Mouse (Mus musculus) forebrain, embryonic 14.5 days (tissue): ENCODE data around the gene Thada. TPM values are rescaled to one million over a fixed set of nuclear protein-coding genes. Genes with fewer than 3 reads are reported as not detected.

Experiments
- ATAC-seq: fragments of 200-750 bp; cut with Nextera tagmentation; 2 replicates; pipeline ENCODE4 v1.8.0; 2017; ENCODE audit warnings: mild to moderate bottlenecking, moderate library complexity
- DNase-seq: peaks from one replicate; pipeline ENCODE4 v3.0.0-alpha.2; 2015; ENCODE audit warnings: low spot score
- H3K27ac ChIP-seq: fragments of 300-500 bp; sonication (generic); 2 replicates; pipeline ENCODE4 v1.5.1; 2014; ENCODE audit warnings: low read depth, mild to moderate bottlenecking, control low read depth, low read length, moderate library complexity
- H3K27me3 ChIP-seq: fragments of 300-500 bp; sonication (generic); replicated peaks from 2 replicates; pipeline ENCODE4 v1.6.1; 2014; ENCODE audit warnings: low read length, control low read depth, mixed read lengths; ENCODE audit not compliant: control insufficient read depth, insufficient read depth
- H3K36me3 ChIP-seq: fragments of 300-500 bp; sonication (generic); 2 replicates; pipeline ENCODE4 v1.6.1; 2014; ENCODE audit warnings: low read length, control low read depth; ENCODE audit not compliant: control insufficient read depth, insufficient read depth
- H3K4me1 ChIP-seq: fragments of 300-500 bp; sonication (generic); 2 replicates; pipeline ENCODE4 v1.6.1; 2014; ENCODE audit warnings: antibody characterized with exemption, low read length, control low read depth; ENCODE audit not compliant: control insufficient read depth, insufficient read depth
- H3K4me2 ChIP-seq: fragments of 300-500 bp; sonication (generic); 2 replicates; pipeline ENCODE4 v1.6.1; 2014; ENCODE audit warnings: mild to moderate bottlenecking, control low read depth, low read length
- H3K4me3 ChIP-seq: fragments of 300-500 bp; sonication (generic); 2 replicates; pipeline ENCODE4 v1.5.1; 2014; ENCODE audit warnings: low read depth, low read length, control low read depth
- H3K9ac ChIP-seq: fragments of 300-500 bp; sonication (generic); 2 replicates; pipeline ENCODE4 v1.6.1; 2014; ENCODE audit warnings: mild to moderate bottlenecking, low read length, control low read depth, moderate library complexity
- H3K9me3 ChIP-seq: fragments of 300-500 bp; sonication (generic); replicated peaks from 2 replicates; pipeline ENCODE4 v1.6.1; 2016; ENCODE audit warnings: low read length, control low read depth, mixed read lengths; ENCODE audit not compliant: control insufficient read depth
- whole genome bisulfite sequencing: fragments of 180-500 bp; shearing (Covaris S2); extraction: QIAGEN DNeasy Blood & Tissue Kit; methylation state at CpG from one replicate; pipeline ENCODE4 v1.1.7; 2014; 5-methylcytosine and 5-hydroxymethylcytosine counted together
- polyA plus RNA-seq: library from polyadenylated mRNA; unstranded; fragments of >200 nt; fragmentation: Nextera tagmentation; extraction: Ambion mirVana; gene quantifications from 2 replicates; pipeline ENCODE4 v1.2.1, GENCODE M21; 2014

Thada gene
- polyA plus RNA-seq, 1 experiment from 2014 or later: 4.0 TPM

DNA sequence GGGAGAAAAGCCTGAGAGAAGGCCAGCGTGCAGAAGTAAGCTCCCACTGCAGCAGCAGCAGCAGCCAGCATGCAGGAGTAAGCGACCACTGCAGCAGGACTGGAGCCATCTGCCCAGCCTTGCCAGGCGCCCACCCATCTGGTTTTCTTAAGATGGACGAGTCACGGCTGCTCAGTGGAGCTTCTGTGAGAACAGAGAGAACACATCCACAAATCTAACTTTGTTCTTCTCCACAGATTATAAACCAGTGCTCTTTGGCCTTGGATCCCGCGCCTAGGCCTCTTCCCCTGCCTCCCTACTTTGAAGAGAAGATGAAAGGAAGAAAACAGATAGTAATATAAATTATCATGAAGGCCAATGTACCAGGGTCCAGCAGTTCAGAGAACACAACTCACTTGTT, 106.2 kb downstream of the Thada start:
- WGBS: 92% methylated on average over 7 of the region's 7 CpGs
- no peaks in the 10 kb centered on the region for H3K27me3 ChIP-seq
- no peak overlapping the region for H3K4me3 ChIP-seq
- DNase-seq: no peak
- no peak overlapping the region for H3K9ac ChIP-seq
- no peak for ATAC-seq
- no peak overlapping the region for H3K4me2 ChIP-seq
- peaks cover 16% of the 10 kb centered on the region for H3K4me1 ChIP-seq
- no peaks in the 10 kb centered on the region for H3K36me3 ChIP-seq
- H3K27ac ChIP-seq: no peak overlapping the region
- no peaks in the 10 kb centered on the region for H3K9me3 ChIP-seq

DNA sequence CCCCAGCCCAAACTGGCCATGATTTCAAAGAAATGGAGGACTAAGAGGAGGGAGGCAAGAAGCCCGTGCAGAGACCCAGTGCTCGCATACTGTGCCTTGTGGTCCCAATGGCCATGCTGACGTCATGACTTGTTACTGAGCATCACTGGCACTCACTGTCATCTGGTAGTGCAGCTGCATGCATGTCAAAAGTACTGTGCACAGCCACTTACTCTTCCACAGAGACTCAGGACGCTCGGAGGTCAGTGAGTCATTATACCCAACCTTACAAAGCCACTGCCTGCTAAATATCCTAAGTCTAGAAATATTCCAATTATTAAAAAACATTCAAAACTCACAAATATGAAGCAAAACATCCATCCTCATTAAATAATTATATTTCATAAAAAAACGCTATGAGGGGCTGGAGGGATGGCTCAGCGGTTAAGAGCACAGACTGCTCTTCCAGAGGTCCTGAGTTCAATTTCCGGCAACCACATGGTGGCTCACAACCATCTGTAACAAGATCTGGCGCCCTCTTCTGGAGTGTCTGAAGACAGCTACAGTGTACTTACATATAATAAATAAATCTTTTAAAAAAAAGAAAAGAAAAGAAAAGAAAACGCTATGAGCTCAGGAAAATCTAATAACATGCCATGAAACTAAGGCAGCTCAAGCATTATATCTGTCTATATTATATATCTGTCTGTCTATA, 106.9 kb downstream of the Thada start:
- no peak for DNase-seq
- no peak overlapping the region for H3K9ac ChIP-seq
- H3K4me3 ChIP-seq: no peak overlapping the region
- WGBS: 92% methylated on average over 10 of the region's 10 CpGs
- no peaks in the 10 kb centered on the region for H3K36me3 ChIP-seq
- ATAC-seq: no peak
- no peak overlapping the region for H3K27ac ChIP-seq
- no peaks in the 10 kb centered on the region for H3K9me3 ChIP-seq
- no peaks in the 10 kb centered on the region for H3K27me3 ChIP-seq
- no peak overlapping the region for H3K4me2 ChIP-seq
- peaks cover 9% of the 10 kb centered on the region for H3K4me1 ChIP-seq

DNA sequence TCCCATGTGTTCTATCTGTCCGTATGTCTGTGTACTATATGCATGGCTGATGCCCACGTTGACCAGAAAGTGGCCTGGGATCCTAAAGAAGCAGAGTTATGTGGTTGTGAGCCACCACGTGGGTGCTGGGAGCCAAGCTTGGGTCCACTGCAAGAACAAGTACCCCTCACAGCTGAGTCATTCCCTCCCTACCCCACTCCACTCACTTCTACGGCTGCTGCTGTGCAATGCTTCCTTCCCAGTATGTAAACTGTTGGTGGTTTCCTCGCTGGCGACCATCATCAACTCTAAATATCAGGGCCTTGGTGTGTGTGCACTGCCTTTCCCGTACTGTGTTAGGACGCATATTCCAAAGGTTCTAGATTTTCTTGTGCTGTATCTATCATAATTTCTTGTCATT, 108.2 kb downstream of the Thada start:
- no peak overlapping the region for H3K4me3 ChIP-seq
- peaks cover 3% of the 10 kb centered on the region; the same call in 1 of the 2 replicates for H3K4me1 ChIP-seq
- no peaks in the 10 kb centered on the region for H3K36me3 ChIP-seq
- no peak overlapping the region for H3K4me2 ChIP-seq
- H3K9me3 ChIP-seq: no peaks in the 10 kb centered on the region
- H3K27me3 ChIP-seq: no peaks in the 10 kb centered on the region
- 92% methylated on average over 8 of the region's 8 CpGs for WGBS
- no peak overlapping the region for H3K27ac ChIP-seq
- no peak for DNase-seq
- ATAC-seq: no peak
- H3K9ac ChIP-seq: no peak overlapping the region

GRCm38 (mm10) chr17:84356056-84356887, 109.7 kb downstream of the Thada start:
- Histone ChIP-seq H3K4me3 (no peak overlapping the region), H3K4me1 (no peaks in the 10 kb centered on the region), H3K9ac (no peak overlapping the region), H3K9me3 (no peaks in the 10 kb centered on the region), H3K27me3 (no peaks in the 10 kb centered on the region), H3K36me3 (no peaks in the 10 kb centered on the region), H3K27ac (no peak overlapping the region), H3K4me2 (no peak overlapping the region)
- no peak for ATAC-seq
- 83% methylated on average over 8 of the region's 8 CpGs for WGBS
- no peak for DNase-seq

GRCm38 (mm10) chr17:84355006-84355405, 111.0 kb downstream of the Thada start:
- Histone ChIP-seq H3K9ac (no peak overlapping the region), H3K4me2 (no peak overlapping the region), H3K9me3 (no peaks in the 10 kb centered on the region), H3K4me1 (peaks cover 3% of the 10 kb centered on the region; the same call in 1 of the 2 replicates), H3K36me3 (no peaks in the 10 kb centered on the region), H3K27me3 (no peaks in the 10 kb centered on the region), H3K4me3 (no peak overlapping the region), H3K27ac (no peak overlapping the region)
- no peak for DNase-seq
- WGBS: 71% methylated on average over 3 of the region's 3 CpGs
- ATAC-seq: no peak

- Histone ChIP-seq H3K4me1 (peaks cover 3% of the 10 kb centered on the region; the same call in 1 of the 2 replicates), H3K9me3 (no peaks in the 10 kb centered on the region), H3K27me3 (no peaks in the 10 kb centered on the region), H3K4me2 (no peak overlapping the region), H3K9ac (no peak overlapping the region), H3K36me3 (no peaks in the 10 kb centered on the region), H3K4me3 (no peak overlapping the region), H3K27ac (no peak overlapping the region)
- 79% methylated on average over 5 of the region's 5 CpGs for WGBS
- DNase-seq (no peak), ATAC-seq (no peak)
Measured at GRCm38 (mm10) chr17:84353902-84354311, 112.1 kb downstream of the Thada start.

DNA sequence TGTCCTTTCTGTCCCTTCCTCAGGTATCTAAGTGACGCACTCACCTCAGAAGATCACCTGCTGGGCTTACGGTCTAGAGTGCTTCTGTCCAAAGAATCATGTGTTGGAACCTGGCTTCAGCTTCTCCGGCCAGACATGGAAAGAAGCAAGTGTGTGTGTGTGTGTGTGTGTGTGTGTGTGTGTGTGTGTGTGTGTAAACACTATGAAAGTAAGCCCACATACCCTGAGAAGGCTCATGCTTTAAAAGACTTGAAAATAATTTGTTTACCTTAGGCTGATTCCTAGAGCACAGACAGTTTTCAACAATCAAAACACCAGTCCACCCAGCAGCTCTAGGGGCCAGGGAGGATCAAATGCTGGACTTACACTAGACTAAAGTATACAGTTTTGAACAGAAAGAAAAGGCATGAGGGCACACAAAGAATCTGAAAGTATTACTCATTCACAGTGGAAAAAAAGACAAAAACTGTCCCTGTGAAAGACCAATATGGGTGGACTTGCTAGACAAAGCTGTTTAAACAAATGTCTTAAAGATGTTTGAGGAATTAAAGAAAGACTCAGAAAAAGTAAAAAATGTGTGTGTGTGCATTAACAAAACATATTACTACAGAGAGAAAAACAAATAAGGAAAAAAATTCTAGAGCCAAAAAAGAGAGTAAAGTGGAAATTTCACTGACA, 112.6 kb downstream of the Thada start:
- 94% methylated on average over 3 of the region's 3 CpGs for WGBS
- ATAC-seq: no peak

DNA sequence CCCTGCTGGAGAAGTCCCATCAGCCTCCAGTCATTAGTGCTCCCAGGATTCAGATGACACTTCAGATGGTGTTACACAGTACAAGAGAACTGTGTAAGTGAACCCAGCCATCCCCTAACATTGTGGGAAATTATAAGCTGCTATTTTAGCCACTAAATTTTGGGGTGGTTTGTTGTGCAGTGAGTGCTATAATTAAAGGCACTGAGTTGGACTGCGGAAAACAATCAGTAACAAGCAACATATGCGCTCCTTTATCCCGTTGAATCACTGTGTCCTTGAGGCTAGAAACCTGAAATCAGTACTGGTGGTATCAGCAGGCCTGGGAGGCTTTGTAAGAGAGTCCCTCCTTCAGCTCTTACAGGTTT, 113.2 kb downstream of the Thada start:
- no peak overlapping the region for H3K4me2 ChIP-seq
- H3K27ac ChIP-seq: no peak overlapping the region
- H3K27me3 ChIP-seq: no peaks in the 10 kb centered on the region
- 80% methylated on average over 3 of the region's 3 CpGs for WGBS
- ATAC-seq (no peak), DNase-seq (no peak)
- no peaks in the 10 kb centered on the region for H3K36me3 ChIP-seq
- H3K9me3 ChIP-seq: no peaks in the 10 kb centered on the region
- no peak overlapping the region for H3K9ac ChIP-seq
- H3K4me3 ChIP-seq: no peak overlapping the region
- peaks cover 3% of the 10 kb centered on the region; the same call in 1 of the 2 replicates for H3K4me1 ChIP-seq

More for the DNA sequence above, 112.6 kb downstream of the Thada start:
- Histone ChIP-seq H3K9ac (no peak overlapping the region), H3K4me1 (peaks cover 3% of the 10 kb centered on the region; the same call in 1 of the 2 replicates), H3K9me3 (no peaks in the 10 kb centered on the region), H3K27ac (no peak overlapping the region), H3K4me2 (no peak overlapping the region), H3K4me3 (no peak overlapping the region), H3K27me3 (no peaks in the 10 kb centered on the region), H3K36me3 (no peaks in the 10 kb centered on the region)
- no peak for DNase-seq
